Mouse (Mus musculus) liver, embryonic 15.5 days (tissue): ENCODE measurements around the gene Cnih2. TPM values are rescaled to one million over a fixed set of nuclear protein-coding genes. Genes with fewer than 3 reads are reported as not detected.
"Not testable (repeated sequence)": the region's sequence is repeated elsewhere in the genome, so short reads cannot be mapped to it uniquely, and the experiment has no call there.

Experiments used
- ATAC-seq: fragments of 200-750 bp; cut with Nextera tagmentation; 2 replicates; pipeline ENCODE4 v1.8.0; 2017; ENCODE audit warnings: moderate number of reproducible peaks, mild to moderate bottlenecking, moderate library complexity; ENCODE audit not compliant: insufficient read depth
- H3K27ac ChIP-seq: fragments of 300-500 bp; sonication (generic); replicated peaks from 2 replicates; pipeline ENCODE4 v1.5.1; 2015; ENCODE audit warnings: mild to moderate bottlenecking, inconsistent platforms
- H3K27me3 ChIP-seq: fragments of 300-500 bp; sonication (generic); 2 replicates; pipeline ENCODE4 v1.6.1; 2015; ENCODE audit warnings: mild to moderate bottlenecking, inconsistent platforms
- H3K36me3 ChIP-seq: fragments of 300-500 bp; sonication (generic); replicated peaks from 2 replicates; pipeline ENCODE4 v1.6.1; 2015; ENCODE audit warnings: moderate library complexity, mild to moderate bottlenecking, inconsistent platforms
- H3K4me1 ChIP-seq: fragments of 300-500 bp; sonication (generic); replicated peaks from 2 replicates; pipeline ENCODE4 v1.6.1; 2015; ENCODE audit warnings: inconsistent platforms
- H3K4me2 ChIP-seq: fragments of 300-500 bp; sonication (generic); 2 replicates; pipeline ENCODE4 v1.6.1; 2015; ENCODE audit warnings: moderate library complexity, mild to moderate bottlenecking, inconsistent platforms
- H3K4me3 ChIP-seq: fragments of 300-500 bp; sonication (generic); replicated peaks from 2 replicates; pipeline ENCODE4 v1.5.1; 2015; ENCODE audit warnings: mild to moderate bottlenecking, inconsistent platforms
- H3K9ac ChIP-seq: fragments of 300-500 bp; sonication (generic); 2 replicates; pipeline ENCODE4 v1.6.1; 2015; ENCODE audit warnings: moderate library complexity, mild to moderate bottlenecking, inconsistent platforms
- H3K9me3 ChIP-seq: fragments of 300-500 bp; sonication (generic); replicated peaks from 2 replicates; pipeline ENCODE4 v1.6.1; 2016; ENCODE audit warnings: inconsistent platforms
- WGBS: fragments of 180-500 bp; shearing (Covaris S2); methylation state at CpG from one replicate; pipeline ENCODE4 v1.1.7; 2015; ENCODE audit warnings: mixed read lengths; ENCODE audit not compliant: insufficient replicate concordance; 5-methylcytosine and 5-hydroxymethylcytosine counted together
- polyA plus RNA-seq: library from polyadenylated mRNA; unstranded; fragments of >200 nt; fragmentation: Nextera tagmentation; extraction: Ambion mirVana; gene quantifications from 2 replicates; pipeline ENCODE4 v1.2.1, GENCODE M21; 2015

Cnih2 gene
- polyA plus RNA-seq, 1 experiment from 2014 or later = 0.68 TPM

DNA sequence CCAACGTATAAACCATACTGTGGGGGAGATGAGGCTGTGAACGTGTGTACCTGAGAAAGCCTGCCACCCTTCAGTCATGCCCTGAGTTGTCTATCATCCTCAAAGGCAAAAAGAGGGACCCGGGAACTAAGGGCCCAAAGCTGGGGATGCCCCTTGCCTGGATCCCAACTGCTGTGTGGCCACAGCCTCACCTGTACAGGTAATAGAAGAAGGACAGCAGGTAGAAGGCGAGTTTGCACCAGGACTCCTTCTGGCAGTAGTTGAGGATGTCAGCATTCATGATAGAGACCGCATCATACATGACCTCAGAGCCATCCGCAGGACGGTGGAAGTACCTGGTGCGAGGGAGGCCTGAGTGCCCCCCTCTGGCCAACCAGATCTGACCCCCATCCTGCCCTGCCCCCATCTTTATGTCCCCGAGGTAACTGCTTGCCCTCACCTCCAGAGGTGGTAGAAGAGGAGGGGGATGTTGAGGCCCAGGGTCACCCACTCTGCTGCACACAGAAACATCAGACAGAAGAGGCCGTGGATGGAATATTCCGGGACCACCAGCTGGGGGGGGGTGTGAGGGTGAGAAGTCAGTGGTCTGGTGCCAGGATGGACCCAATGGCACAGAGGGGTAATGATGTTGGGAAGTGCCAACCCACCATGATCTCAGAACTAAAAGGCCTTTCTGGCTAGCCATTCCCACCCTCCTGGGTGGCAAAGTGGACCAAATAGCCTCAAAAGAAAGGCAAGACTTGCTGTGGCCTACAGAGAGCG, 4.7 kb downstream of the Cnih2 start:
- Histone ChIP-seq H3K27me3 (peaks cover 36% of the 10 kb centered on the region), H3K4me3 (no peak overlapping the region), H3K4me2 (no peak overlapping the region), H3K9me3 (no peaks in the 10 kb centered on the region), H3K36me3 (peaks cover 15% of the 10 kb centered on the region), H3K27ac (no peak overlapping the region), H3K9ac (no peak overlapping the region), H3K4me1 (peaks cover 46% of the 10 kb centered on the region)
- 65% methylated on average over 12 of the region's 12 CpGs for WGBS
- ATAC-seq = no peak

GRCm38 (mm10) chr19:5092083-5092482, 6.2 kb downstream of the Cnih2 start:
- Histone ChIP-seq H3K4me2 (no peak overlapping the region), H3K27me3 (peaks cover 36% of the 10 kb centered on the region), H3K36me3 (peaks cover 15% of the 10 kb centered on the region), H3K4me1 (peaks cover 47% of the 10 kb centered on the region), H3K9me3 (no peaks in the 10 kb centered on the region), H3K9ac (no peak overlapping the region), H3K4me3 (no peak overlapping the region), H3K27ac (no peak overlapping the region)
- WGBS = 76% methylated on average over 10 of the region's 10 CpGs
- ATAC-seq = no peak

GRCm38 (mm10) chr19:5089324-5089723, 9.0 kb downstream of the Cnih2 start:
- H3K9ac ChIP-seq = peak overlapping the region; percentile 79; the same call in 1 of the 2 replicates

DNA sequence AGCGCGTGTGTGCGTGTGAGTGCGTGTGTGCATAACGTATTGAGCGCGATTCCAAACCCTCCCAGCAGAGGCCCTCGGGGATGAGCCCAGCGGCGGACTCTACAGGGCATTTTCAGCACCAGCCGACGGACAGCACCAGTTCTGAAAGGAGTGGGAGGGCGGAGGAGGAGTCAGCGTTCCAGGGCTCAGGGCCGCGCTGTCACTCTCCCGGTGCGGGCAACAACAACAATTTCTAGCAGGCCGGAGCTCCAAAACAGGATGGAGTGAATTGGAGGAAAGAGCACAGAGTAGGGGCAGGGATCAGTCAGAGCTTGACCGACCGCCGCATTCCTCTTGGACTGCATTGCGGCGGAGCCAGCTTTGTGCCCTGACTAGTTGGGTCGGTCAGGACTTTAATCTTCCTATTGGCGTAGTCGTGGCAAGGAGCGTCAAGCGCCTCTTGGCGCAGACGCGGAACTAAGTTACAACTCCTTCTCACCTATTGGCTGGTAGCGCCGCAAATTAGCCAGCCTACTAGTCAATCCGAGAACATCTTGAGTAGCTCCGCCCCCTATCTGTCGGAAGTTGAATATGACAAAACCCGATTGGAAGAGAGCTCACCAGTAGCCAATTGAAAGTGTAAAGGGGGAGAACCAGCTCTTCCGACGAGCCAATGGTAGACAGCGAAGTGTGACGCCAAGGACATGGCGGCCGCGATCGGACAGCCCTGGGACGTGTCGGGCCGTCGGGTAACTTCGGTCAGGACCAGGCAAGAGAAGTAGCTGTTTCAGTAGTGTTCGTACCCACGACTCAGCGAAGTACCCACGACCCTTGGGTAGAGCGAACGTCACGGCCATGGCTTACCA, 10.2 kb downstream of the Cnih2 start, which contains the start of gene Yif1a:
TSS of gene Yif1a (plus strand) at position 655 of the 845 bp plus-strand sequence.
- H3K4me2 ChIP-seq = peak within 1 kb of the TSS; percentile 93
- peak within 1 kb of the TSS; percentile 84 for H3K4me3 ChIP-seq
- H3K9ac ChIP-seq = peak within 1 kb of the TSS; percentile 79
- peaks cover 38% of the 10 kb centered on the region for H3K4me1 ChIP-seq
- peak; percentile 89 for ATAC-seq
- WGBS = under 1% methylated on average over 58 of the region's 58 CpGs
- H3K9me3 ChIP-seq = no peaks in the 10 kb centered on the region
- H3K27me3 ChIP-seq = peaks cover 47% of the 10 kb centered on the region
- peaks cover 15% of the 10 kb centered on the region for H3K36me3 ChIP-seq
- peak within 1 kb of the TSS; percentile 86 for H3K27ac ChIP-seq

More at GRCm38 (mm10) chr19:5089324-5089723, 9.0 kb downstream of the Cnih2 start:
- Histone ChIP-seq H3K9me3 (no peaks in the 10 kb centered on the region), H3K4me2 (peak overlapping the region; percentile 93), H3K27me3 (peaks cover 36% of the 10 kb centered on the region), H3K36me3 (peaks cover 15% of the 10 kb centered on the region), H3K4me3 (peak overlapping the region; percentile 84), H3K4me1 (peaks cover 46% of the 10 kb centered on the region), H3K27ac (no peak overlapping the region)
- no peak for ATAC-seq
- WGBS = 71% methylated on average over 4 of the region's 4 CpGs

DNA sequence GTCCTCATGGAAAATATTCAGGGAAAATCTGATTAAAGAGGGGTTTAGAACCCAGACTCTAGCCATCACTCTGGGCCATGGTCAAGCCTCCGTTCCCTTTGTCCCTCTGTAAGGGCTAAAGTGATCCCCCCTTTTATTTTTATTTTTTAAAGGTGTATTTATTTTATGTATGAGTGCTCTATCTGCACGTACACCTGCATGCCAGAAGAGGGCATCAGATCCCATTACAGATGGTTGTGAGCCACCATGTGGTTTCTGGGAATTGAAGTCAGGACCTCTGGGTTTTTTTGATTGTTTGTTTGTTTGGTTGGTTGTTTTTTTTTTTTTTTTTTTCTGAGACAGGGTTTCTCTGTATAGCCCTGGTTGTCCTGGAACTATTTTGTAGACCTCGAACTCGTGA, 11.8 kb downstream of the Cnih2 start:
- H3K27ac ChIP-seq, H3K9me3 ChIP-seq, ATAC-seq, H3K4me3 ChIP-seq, H3K36me3 ChIP-seq, H3K4me2 ChIP-seq, H3K9ac ChIP-seq: not testable (repeated sequence)
- peaks cover 38% of the 10 kb centered on the region for H3K4me1 ChIP-seq
- 52% methylated on average over 4 of the region's 4 CpGs for WGBS
- peaks cover 63% of the 10 kb centered on the region for H3K27me3 ChIP-seq

DNA sequence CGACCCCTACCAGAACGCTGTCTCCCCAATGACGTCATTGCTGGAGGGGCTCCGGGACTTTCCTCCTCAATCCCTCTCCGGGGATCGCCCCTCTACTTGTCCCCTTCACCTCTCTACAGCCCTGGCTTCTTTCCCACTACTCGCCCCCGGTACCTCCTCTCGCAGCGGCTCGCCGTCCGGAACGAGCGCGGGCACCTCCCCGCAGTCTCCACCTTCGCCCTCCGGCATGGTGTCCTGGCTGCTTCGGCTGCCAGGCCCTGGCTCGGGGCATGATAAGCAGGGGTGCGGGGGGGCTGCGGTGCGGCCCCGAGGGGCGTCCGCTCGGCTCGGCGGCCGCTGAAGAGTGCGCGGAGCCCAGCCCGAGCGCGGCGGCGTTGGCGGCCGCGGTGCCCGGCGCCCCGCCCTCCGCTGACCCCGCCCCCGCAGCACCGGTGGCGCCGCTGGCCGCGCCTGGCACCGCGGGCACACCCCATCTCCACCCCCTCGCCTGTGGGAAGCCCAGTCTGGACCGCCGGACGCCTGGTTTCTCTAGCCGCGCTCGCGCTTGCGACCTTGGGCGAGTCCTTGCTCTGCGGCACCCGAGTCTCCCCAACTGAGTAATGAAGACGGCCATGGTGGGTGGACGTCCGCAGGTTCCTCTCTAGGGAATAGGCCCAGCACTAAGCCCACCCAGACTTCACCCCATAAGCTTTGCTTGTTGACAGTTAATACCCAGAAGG, 13.0 kb downstream of the Cnih2 start, which contains the start of gene Tmem151a:
TSS of gene Tmem151a (minus strand) at position 387 of the 719 bp plus-strand sequence.
- H3K4me3 ChIP-seq = peak within 1 kb of the TSS; percentile 58
- H3K9me3 ChIP-seq = no peaks in the 10 kb centered on the region
- H3K36me3 ChIP-seq = peaks cover under 1% of the 10 kb centered on the region
- peaks cover 38% of the 10 kb centered on the region for H3K4me1 ChIP-seq
- ATAC-seq = no peak
- H3K27ac ChIP-seq = no peak within 1 kb of the TSS
- H3K4me2 ChIP-seq = peak within 1 kb of the TSS; percentile 83
- under 1% methylated on average over 69 of the region's 69 CpGs for WGBS
- H3K9ac ChIP-seq = peak within 1 kb of the TSS; percentile 30; the same call in 1 of the 2 replicates
- peaks cover 75% of the 10 kb centered on the region for H3K27me3 ChIP-seq

GRCm38 (mm10) chr19:5084834-5085144, 13.5 kb downstream of the Cnih2 start:
- no peak overlapping the region for H3K9ac ChIP-seq
- H3K27ac ChIP-seq = no peak overlapping the region
- no peaks in the 10 kb centered on the region for H3K36me3 ChIP-seq
- H3K9me3 ChIP-seq = no peaks in the 10 kb centered on the region
- peak overlapping the region; percentile 83 for H3K4me2 ChIP-seq
- WGBS = 2% methylated on average over 15 of the region's 15 CpGs
- peaks cover 80% of the 10 kb centered on the region for H3K27me3 ChIP-seq
- H3K4me1 ChIP-seq = peaks cover 38% of the 10 kb centered on the region
- H3K4me3 ChIP-seq = peak overlapping the region; percentile 58
- no peak for ATAC-seq

- H3K27me3 ChIP-seq = peaks cover 86% of the 10 kb centered on the region
- H3K9ac ChIP-seq = no peak overlapping the region
- no peak overlapping the region for H3K4me2 ChIP-seq
- no peaks in the 10 kb centered on the region for H3K36me3 ChIP-seq
- ATAC-seq = no peak
- H3K27ac ChIP-seq = no peak overlapping the region
- H3K4me3 ChIP-seq = no peak overlapping the region
- 45% methylated on average over 3 of the region's 3 CpGs for WGBS
- H3K9me3 ChIP-seq = no peaks in the 10 kb centered on the region
- peaks cover 33% of the 10 kb centered on the region for H3K4me1 ChIP-seq
These were observed 14.1 kb downstream of the Cnih2 start for GRCm38 (mm10) chr19:5083961-5084833.

- H3K4me3 ChIP-seq = no peak overlapping the region
- no peaks in the 10 kb centered on the region for H3K36me3 ChIP-seq
These were observed 15.7 kb downstream of the Cnih2 start for GRCm38 (mm10) chr19:5082596-5082995.

DNA sequence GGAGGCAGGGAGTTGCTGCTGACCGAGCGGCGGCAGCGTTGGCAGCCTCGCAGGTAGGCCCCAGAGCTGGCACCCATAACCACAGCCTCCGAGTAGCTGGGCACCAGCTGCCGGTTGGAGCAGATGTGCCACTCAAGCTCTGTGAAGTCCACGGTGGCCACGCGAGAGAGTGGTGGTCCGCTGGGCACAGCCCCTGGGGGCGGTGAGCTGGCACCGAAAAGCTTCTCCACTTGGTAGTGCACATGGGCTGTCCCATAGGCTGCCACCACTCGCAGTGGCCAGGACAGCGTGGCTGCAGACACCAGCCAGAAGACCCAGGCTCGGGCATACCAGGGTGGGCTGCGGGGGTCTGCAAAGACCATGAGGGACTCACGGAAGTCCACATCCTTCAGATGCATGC, 16.3 kb downstream of the Cnih2 start:
- H3K4me3 ChIP-seq = no peak overlapping the region
- no peaks in the 10 kb centered on the region for H3K36me3 ChIP-seq
- peaks cover 14% of the 10 kb centered on the region for H3K4me1 ChIP-seq
- H3K9ac ChIP-seq = no peak overlapping the region
- 57% methylated on average over 18 of the region's 18 CpGs for WGBS
- no peaks in the 10 kb centered on the region for H3K9me3 ChIP-seq
- H3K4me2 ChIP-seq = no peak overlapping the region
- H3K27me3 ChIP-seq = peaks cover 83% of the 10 kb centered on the region
- no peak overlapping the region for H3K27ac ChIP-seq
- ATAC-seq = no peak

More at GRCm38 (mm10) chr19:5082596-5082995, 15.7 kb downstream of the Cnih2 start:
- peaks cover 20% of the 10 kb centered on the region for H3K4me1 ChIP-seq
- no peaks in the 10 kb centered on the region for H3K9me3 ChIP-seq
- 53% methylated on average over 24 of the region's 24 CpGs for WGBS
- no peak overlapping the region for H3K27ac ChIP-seq
- H3K4me2 ChIP-seq = no peak overlapping the region
- peak; percentile 9; the same call in 1 of the 2 replicates for ATAC-seq
- peaks cover 89% of the 10 kb centered on the region for H3K27me3 ChIP-seq
- H3K9ac ChIP-seq = no peak overlapping the region
